Mouse (Mus musculus): ENCODE measurements around the gene Plekho2. TPM values are rescaled to one million over a fixed set of nuclear protein-coding genes. Genes with fewer than 3 reads are reported as not detected.

Gene Plekho2
- polyA plus RNA-seq, 1 experiment: 55.8 TPM

DNA sequence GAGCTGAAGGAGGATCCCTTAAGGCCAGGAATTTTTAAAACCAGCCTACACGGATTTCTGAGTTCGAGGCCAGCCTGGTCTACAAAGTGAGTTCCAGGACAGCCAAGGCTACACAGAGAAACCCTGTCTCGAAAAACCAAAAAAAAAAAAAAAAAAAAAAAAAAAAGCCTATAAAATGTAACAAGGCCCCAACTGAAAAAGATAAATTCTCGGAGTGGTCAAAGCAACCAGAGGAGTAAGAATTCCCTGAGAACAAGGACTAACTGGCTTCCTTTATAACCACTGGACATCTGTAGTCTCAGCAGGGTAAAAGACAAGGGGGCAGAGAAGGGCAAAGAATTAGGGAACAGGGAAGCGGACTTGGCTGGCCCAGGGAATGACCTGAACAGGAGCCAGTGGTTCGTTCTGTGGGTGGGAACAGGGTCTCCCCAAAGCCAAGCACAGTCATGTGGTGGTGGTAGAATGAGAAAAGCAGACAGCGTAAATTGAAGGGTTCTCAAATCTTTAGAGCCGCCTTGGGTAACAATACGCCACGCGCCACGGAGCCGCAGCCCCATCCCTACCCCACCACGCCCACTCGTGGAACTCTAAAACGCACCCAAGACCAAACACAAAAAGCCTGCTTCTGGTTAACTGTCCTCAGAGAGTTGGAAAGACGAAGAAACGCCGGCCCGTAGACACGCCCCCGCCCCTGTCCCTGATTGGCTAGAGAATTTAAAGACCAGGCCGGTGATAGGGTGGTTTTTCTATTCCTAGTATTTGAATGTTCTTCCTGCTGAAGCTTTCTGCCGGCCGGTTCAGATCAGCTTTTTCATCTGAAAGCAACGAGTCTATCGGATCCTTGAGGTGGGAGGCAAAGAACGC is 6.8 kb upstream of the Plekho2 start, which contains the start of gene Pif1:
Gene Pif1 (plus strand): TSS at position 755 of the 864 bp plus-strand sequence.
- H3K4me3 ChIP-seq (ENCODE audit: extremely low read depth, insufficient read depth, insufficient read length): peak within 1 kb of the TSS; percentile 56
- no peak for TF ChIP-seq CTCF (IDR thresholded peaks at IDR 0.05; ENCODE audit: extremely low read depth, insufficient read depth, insufficient read length, insufficient replicate concordance)
- TF ChIP-seq POLR2A (IDR thresholded peaks at IDR 0.05; ENCODE audit: low read depth, low read length): no peak
- no peaks in the 10 kb centered on the region for H3K27me3 ChIP-seq (ENCODE audit: control insufficient read depth, insufficient read depth, low read length)
- 14% methylated on average over 28 of the region's 28 CpGs for WGBS
- peaks cover 9% of the 10 kb centered on the region; the same call in 1 of the 2 replicates for H3K4me1 ChIP-seq (ENCODE audit: control insufficient read depth, insufficient read depth, insufficient read length)
- H3K36me3 ChIP-seq (ENCODE audit: control insufficient read depth, insufficient read depth, low read length): no peaks in the 10 kb centered on the region
- DNase-seq (ENCODE audit: low read depth in 1 of 2, low spot score in 2 of 2): peak; percentile 52 to 78
- H3K27ac ChIP-seq (ENCODE audit: insufficient read depth, low read length): no peak within 1 kb of the TSS

GRCm38 (mm10) chr9:65583045-65583444 is 3.2 kb upstream of the Plekho2 start:
- DNase-seq (ENCODE audit: low read depth in 1 of 2, low spot score in 2 of 2): peak; percentile 50 to 66
- WGBS: 2% methylated on average over 8 of the region's 8 CpGs
- H3K27ac ChIP-seq (ENCODE audit: insufficient read depth, low read length): no peak overlapping the region

DNA sequence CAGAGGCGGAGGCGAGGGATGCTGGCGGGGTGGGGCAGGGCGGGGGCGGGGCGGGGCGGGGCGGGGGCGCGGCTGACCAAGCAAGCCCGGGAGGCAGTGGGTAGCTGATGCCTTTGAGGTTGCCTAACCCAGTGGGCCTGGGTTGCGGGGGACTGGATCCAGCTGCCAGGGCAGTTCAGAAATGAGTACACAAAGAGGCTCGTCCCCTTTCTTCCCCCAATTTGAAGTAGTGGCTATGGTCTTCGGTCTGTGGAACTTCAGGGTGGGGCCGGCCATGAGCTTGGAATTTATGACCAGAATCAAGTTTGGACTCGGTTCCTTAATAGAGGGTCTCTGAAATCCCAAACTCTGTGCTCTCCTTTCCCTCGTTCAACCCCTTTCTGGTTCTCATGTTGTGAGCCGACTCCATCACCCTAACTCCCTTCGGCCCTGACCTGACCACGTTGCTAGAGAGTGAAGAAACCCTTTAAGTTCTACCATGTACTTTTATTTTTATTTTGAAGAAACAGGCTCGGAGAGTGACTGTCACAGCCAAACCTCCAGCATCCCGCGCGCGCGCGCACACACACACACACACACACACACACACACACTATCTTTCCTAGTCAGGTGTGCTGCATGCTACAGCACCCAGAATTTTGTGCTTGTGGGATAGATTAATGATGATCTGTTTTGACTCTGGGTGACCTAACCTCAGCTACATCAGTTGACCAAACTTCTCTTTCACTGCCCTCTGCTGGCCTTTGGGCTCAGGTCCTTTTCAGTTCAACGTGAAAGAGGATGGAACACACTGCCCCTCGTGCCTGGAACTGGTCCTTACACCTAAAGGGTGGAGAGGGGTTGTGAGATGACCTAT is 789 bp upstream of the Plekho2 start:
- H3K36me3 ChIP-seq (ENCODE audit: control insufficient read depth, insufficient read depth, low read length): no peaks in the 10 kb centered on the region
- H3K27me3 ChIP-seq (ENCODE audit: control insufficient read depth, insufficient read depth, low read length): no peaks in the 10 kb centered on the region
- H3K4me3 ChIP-seq (ENCODE audit: extremely low read depth, insufficient read depth, insufficient read length): peak overlapping the region; percentile 60
- TF ChIP-seq CTCF (IDR thresholded peaks at IDR 0.05; ENCODE audit: extremely low read depth, insufficient read depth, insufficient read length, insufficient replicate concordance) (peak; percentile 96; the same call in 1 of the 2 replicates), POLR2A (IDR thresholded peaks at IDR 0.05; ENCODE audit: low read depth, low read length) (no peak)
- peaks cover 19% of the 10 kb centered on the region for H3K4me1 ChIP-seq (ENCODE audit: control insufficient read depth, insufficient read depth, insufficient read length)
- DNase-seq (ENCODE audit: low read depth in 1 of 2, low spot score in 2 of 2): peak; percentile 91 to 92
- peak overlapping the region; percentile 88 for H3K27ac ChIP-seq (ENCODE audit: insufficient read depth, low read length)
- under 1% methylated on average over 19 of the region's 29 CpGs for WGBS

More at GRCm38 (mm10) chr9:65583045-65583444, 3.2 kb upstream of the Plekho2 start:
- no peaks in the 10 kb centered on the region for H3K36me3 ChIP-seq (ENCODE audit: control insufficient read depth, insufficient read depth, low read length)
- peaks cover 7% of the 10 kb centered on the region for H3K4me1 ChIP-seq (ENCODE audit: control insufficient read depth, insufficient read depth, insufficient read length)
- TF ChIP-seq POLR2A (IDR thresholded peaks at IDR 0.05; ENCODE audit: low read depth, low read length) (no peak), CTCF (IDR thresholded peaks at IDR 0.05; ENCODE audit: extremely low read depth, insufficient read depth, insufficient read length, insufficient replicate concordance) (no peak)
- H3K27me3 ChIP-seq (ENCODE audit: control insufficient read depth, insufficient read depth, low read length): no peaks in the 10 kb centered on the region
- H3K4me3 ChIP-seq (ENCODE audit: extremely low read depth, insufficient read depth, insufficient read length): no peak overlapping the region

DNA sequence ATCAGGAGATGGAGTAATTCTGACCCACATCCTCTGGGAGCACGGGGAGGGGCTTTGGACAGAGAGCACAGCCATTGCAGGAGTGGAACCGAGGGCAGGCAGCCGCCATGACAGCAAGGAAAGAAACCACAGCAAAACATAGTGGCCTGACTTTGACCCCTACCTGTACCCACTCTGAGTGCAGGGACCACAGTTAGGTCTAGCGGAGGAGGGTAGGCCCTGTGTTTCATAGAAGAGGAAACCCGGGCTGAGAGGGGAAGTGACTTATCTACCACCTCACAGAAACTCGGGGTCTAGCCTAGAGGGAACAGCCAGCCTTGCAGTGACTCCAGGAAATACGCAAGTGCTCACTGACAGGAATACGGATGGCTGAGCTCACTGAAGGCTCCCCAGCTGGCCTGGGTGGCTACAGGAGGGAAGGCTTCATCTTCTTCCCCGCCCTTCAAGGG is 1.0 kb downstream of the Plekho2 start:
- WGBS: 4% methylated on average over 9 of the region's 9 CpGs
- Histone ChIP-seq H3K27ac (ENCODE audit: insufficient read depth, low read length) (peak overlapping the region; percentile 86), H3K27me3 (ENCODE audit: control insufficient read depth, insufficient read depth, low read length) (no peaks in the 10 kb centered on the region), H3K36me3 (ENCODE audit: control insufficient read depth, insufficient read depth, low read length) (no peaks in the 10 kb centered on the region; the same call in 1 of the 2 replicates), H3K4me1 (ENCODE audit: control insufficient read depth, insufficient read depth, insufficient read length) (peaks cover 31% of the 10 kb centered on the region), H3K4me3 (ENCODE audit: extremely low read depth, insufficient read depth, insufficient read length) (peak overlapping the region; percentile 96)
- TF ChIP-seq POLR2A (IDR thresholded peaks at IDR 0.05; ENCODE audit: low read depth, low read length) (no peak; the same call in 1 of the 2 replicates), CTCF (IDR thresholded peaks at IDR 0.05; ENCODE audit: extremely low read depth, insufficient read depth, insufficient read length, insufficient replicate concordance) (no peak)
- DNase-seq (ENCODE audit: low read depth in 1 of 2, low spot score in 2 of 2): peak; percentile 49 to 64

GRCm38 (mm10) chr9:65577511-65578196 is 2.2 kb downstream of the Plekho2 start:
- WGBS: 90% methylated on average over 4 of the region's 4 CpGs
- peak overlapping the region; percentile 42 for H3K4me3 ChIP-seq (ENCODE audit: extremely low read depth, insufficient read depth, insufficient read length)

More at GRCm38 (mm10) chr9:65577511-65578196, 2.2 kb downstream of the Plekho2 start:
- Histone ChIP-seq H3K27me3 (ENCODE audit: control insufficient read depth, insufficient read depth, low read length) (no peaks in the 10 kb centered on the region), H3K4me1 (ENCODE audit: control insufficient read depth, insufficient read depth, insufficient read length) (peaks cover 31% of the 10 kb centered on the region), H3K27ac (ENCODE audit: insufficient read depth, low read length) (peak overlapping the region; percentile 10; the same call in 1 of the 2 replicates), H3K36me3 (ENCODE audit: control insufficient read depth, insufficient read depth, low read length) (peaks cover 3% of the 10 kb centered on the region)
- DNase-seq (ENCODE audit: low read depth in 1 of 2, low spot score in 2 of 2): no peak
- TF ChIP-seq CTCF (IDR thresholded peaks at IDR 0.05; ENCODE audit: extremely low read depth, insufficient read depth, insufficient read length, insufficient replicate concordance) (no peak), POLR2A (IDR thresholded peaks at IDR 0.05; ENCODE audit: low read depth, low read length) (no peak)

Measured in spleen, adult 2 months (tissue).